8 mouse cellular contexts compared by ENCODE assay signal in the genomic region with DNA sequence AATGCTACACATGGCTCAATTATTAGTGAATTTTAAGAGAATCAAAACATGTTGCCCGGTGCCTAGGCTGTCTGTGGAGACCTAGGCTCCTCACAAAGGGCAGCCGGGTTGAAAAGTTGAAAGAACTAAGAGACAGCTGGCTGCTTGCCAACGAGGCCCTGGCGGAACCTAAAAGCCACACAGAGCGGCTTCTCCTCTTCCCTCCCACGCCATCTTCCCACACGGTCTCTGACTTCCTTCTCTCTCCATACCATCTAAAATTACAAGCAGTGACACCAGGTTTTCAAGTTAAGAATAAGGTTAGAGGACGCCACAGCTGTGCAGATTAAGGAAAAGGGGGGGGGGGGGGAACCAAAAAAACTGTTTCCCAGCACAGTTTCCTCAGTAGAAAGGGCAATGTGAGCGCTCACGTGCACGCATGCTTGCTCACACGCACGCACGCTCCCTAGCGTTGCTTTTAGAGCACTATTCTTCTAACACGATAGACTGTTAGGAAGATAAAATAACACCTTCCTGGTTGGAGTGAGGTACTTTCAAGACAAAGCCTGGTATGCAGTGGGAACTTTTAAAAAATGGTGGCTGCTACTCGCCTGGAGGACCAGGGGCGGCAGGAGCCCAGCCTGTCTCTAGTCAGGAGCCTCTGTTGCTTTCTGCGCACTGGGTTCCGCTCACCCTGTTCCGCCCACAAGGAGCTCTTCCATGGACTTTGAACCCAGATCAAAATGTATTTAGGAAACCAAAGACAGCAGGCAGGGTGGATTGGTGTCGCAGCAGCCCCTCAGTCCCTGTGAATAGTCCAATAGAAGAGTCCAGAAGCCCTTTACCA. TPM values are rescaled to one million over a fixed set of nuclear protein-coding genes. Genes with fewer than 3 reads are reported as not detected.
DNase-seq lines count a peak whose midpoint lies in the region; ATAC-seq lines count a peak whose summit lies in the region.

No protein-coding gene starts in this region.

- peak overlapping the region; percentile 0; the same call in 1 of the 2 replicates for H3K4me2 ChIP-seq in heart, embryonic 13.5 days

- H3K4me3 ChIP-seq in heart, embryonic 13.5 days: no peak overlapping the region

- H3K36me3 ChIP-seq in heart, embryonic 13.5 days: no peaks in the 10 kb centered on the region
- H3K36me3 ChIP-seq in splenic B cell, adult 2 months (ENCODE audit: control insufficient read depth, insufficient read depth, low read length, poor library complexity, severe bottlenecking): no peaks in the 10 kb centered on the region

- H3K27me3 ChIP-seq in heart, embryonic 13.5 days (replicated peaks): no peaks in the 10 kb centered on the region
- H3K27me3 ChIP-seq in splenic B cell, adult 2 months (ENCODE audit: control insufficient read depth, insufficient read depth, low read length, poor library complexity, severe bottlenecking): no peaks in the 10 kb centered on the region

- H3K9ac ChIP-seq in heart, embryonic 13.5 days: no peak overlapping the region; the same call in 1 of the 2 replicates

- ATAC-seq in heart, embryonic 13.5 days (ENCODE audit: extremely low read depth, insufficient number of reproducible peaks, low FRiP score, low TSS enrichment): no peak

- H3K27ac ChIP-seq in heart, embryonic 13.5 days (replicated peaks): peak overlapping the region; percentile 56

- WGBS in heart, embryonic 13.5 days: 48% methylated on average over 22 of the region's 22 CpGs

- DNase-seq in adrenal gland, adult (ENCODE audit: inconsistent age in 2 of 2, low spot score in 1 of 2): peak; percentile 55 to 76
- no peak for DNase-seq in adrenal gland, postnatal 4 days (ENCODE audit: low spot score in 2 of 2)
- peak; percentile 52 for DNase-seq in ovary, postnatal 14 days (ENCODE audit: low spot score)
- no peak for DNase-seq in ovary, adult 18-20 months (ENCODE audit: low spot score)
- peak; percentile 85 to 86 for DNase-seq in kidney, postnatal 25 days
- DNase-seq in splenic B cell, adult 2 months (ENCODE audit: low read depth, low spot score): peak; percentile 46
- DNase-seq in frontal cortex, postnatal 25 days (ENCODE audit: low spot score in 2 of 2): no peak

- no peaks in the 10 kb centered on the region for H3K9me3 ChIP-seq in heart, embryonic 13.5 days

- H3K4me1 ChIP-seq in heart, embryonic 13.5 days: peaks cover 53% of the 10 kb centered on the region

RNA-seq across cellular contexts. Expression of a gene that starts 54.5 kb away (rescaled TPM):
- 10 to 100 TPM; 50.8 to 55.8 TPM for total RNA-seq in adrenal gland, postnatal 4 days (2021)
- polyA plus RNA-seq in heart, embryonic 13.5 days (2015; fragmentation: Nextera tagmentation; extraction: Ambion mirVana): 40.6 and 42.5 TPM in 2 replicates

RNA-seq across cellular contexts. Expression of a gene that starts 58.8 kb away (rescaled TPM):
- total RNA-seq in adrenal gland, postnatal 4 days (2021): 100 to 1,000 TPM in 1 of 2 experiments, 10 to 100 TPM in 1; 96.3 to 100 TPM
- 124 and 134 TPM in 2 replicates for polyA plus RNA-seq in heart, embryonic 13.5 days (2015; fragmentation: Nextera tagmentation; extraction: Ambion mirVana)

Comparison
In these comparisons a context has a peak if more than half of its experiments do, and no peak if none do; other contexts are left out.
1. DNase-seq: peak in adrenal gland, adult (2 of 2), ovary, postnatal 14 days (single experiment), kidney, postnatal 25 days (2 of 2) and splenic B cell, adult 2 months (single experiment); none in adrenal gland, postnatal 4 days (0 of 2), ovary, adult 18-20 months (single experiment) and frontal cortex, postnatal 25 days (0 of 2).